Mouse (Mus musculus): ENCODE measurements around the gene Fam129a. TPM values are rescaled to one million over a fixed set of nuclear protein-coding genes. Genes with fewer than 3 reads are reported as not detected.

Gene Fam129a
- polyA plus RNA-seq, 1 experiment = 6.4 TPM

DNA sequence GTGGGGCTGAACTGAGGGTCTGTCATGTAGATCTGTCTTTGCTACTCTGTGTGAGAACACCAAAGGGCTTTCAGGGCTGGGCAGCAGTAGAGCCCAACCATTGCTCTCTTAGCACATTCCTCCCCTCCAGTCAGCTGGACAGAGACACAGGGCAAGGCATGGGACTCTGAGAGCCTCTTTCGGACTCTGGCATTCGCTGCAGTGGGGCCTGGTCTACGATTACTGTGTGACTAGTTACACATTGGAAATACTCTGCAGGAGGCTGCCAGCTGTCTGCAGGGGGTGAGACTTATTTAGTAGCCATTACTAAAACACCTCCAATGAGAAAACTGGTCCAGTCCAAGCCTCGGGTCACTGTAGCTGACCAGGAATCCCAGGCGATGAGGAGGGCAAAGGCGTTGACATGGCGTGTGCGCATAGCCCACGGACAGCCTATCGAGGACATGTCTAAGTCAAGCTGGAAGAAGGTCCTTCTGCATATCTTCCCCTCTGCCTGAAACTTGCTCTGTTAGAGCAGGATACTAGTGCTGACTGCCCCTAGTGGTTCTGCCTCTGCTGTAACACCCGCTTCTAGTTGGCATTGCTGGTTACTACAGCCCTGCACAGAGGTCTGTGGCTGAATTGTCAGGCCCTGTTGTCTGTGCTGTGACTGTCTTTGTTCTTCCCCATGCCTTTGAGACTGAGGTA lies 145.2 kb downstream of the Fam129a start:
- TF ChIP-seq CTCF (IDR thresholded peaks at IDR 0.05; ENCODE audit: borderline replicate concordance, control insufficient read depth, extremely low read depth, insufficient read depth, low read length, poor library complexity) (no peak), POLR2A (IDR thresholded peaks at IDR 0.05; ENCODE audit: control insufficient read depth, extremely low read depth, insufficient read depth, low read length, poor library complexity) (no peak)
- Histone ChIP-seq H3K36me3 (ENCODE audit: control insufficient read depth, insufficient read depth, low read length) (no peaks in the 10 kb centered on the region), H3K27me3 (ENCODE audit: control insufficient read depth, insufficient read depth, low read length) (no peaks in the 10 kb centered on the region), H3K27ac (ENCODE audit: control insufficient read depth, insufficient read depth, low read length) (no peak overlapping the region), H3K4me3 (ENCODE audit: control insufficient read depth, insufficient read depth, low read length) (no peak overlapping the region), H3K4me1 (replicated peaks; ENCODE audit: control insufficient read depth, insufficient read depth, low read length) (no peaks in the 10 kb centered on the region)
- no peak for DNase-seq
- 96% methylated on average over 11 of the region's 11 CpGs for WGBS

DNA sequence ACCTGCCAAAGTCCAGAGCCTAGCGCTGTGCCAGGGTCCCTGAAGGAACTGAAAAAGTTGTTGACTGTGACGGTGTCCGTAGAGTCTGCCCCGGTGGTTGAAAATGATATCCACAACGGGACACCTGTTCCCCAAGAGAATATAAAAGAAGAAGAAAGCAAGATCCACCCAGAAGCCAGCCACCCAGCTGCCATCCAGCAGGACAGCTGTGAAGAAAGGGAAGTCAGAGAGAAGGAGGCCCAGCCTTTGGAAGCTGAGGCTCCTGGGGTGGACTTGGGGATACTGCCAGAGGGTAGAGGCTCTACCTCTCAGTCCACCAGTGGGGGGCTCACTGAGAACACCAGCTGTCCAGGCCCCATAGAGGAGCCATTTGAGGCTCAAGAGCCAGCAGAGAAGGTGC lies 146.6 kb downstream of the Fam129a start:
- H3K27me3 ChIP-seq (ENCODE audit: control insufficient read depth, insufficient read depth, low read length) = no peaks in the 10 kb centered on the region
- H3K36me3 ChIP-seq (ENCODE audit: control insufficient read depth, insufficient read depth, low read length) = no peaks in the 10 kb centered on the region
- no peak overlapping the region for H3K4me3 ChIP-seq (ENCODE audit: control insufficient read depth, insufficient read depth, low read length)
- no peaks in the 10 kb centered on the region for H3K4me1 ChIP-seq (replicated peaks; ENCODE audit: control insufficient read depth, insufficient read depth, low read length)
- no peak overlapping the region for H3K27ac ChIP-seq (ENCODE audit: control insufficient read depth, insufficient read depth, low read length)
- 81% methylated on average over 5 of the region's 5 CpGs for WGBS
- TF ChIP-seq POLR2A (IDR thresholded peaks at IDR 0.05; ENCODE audit: control insufficient read depth, extremely low read depth, insufficient read depth, low read length, poor library complexity) = no peak
- no peak for TF ChIP-seq CTCF (IDR thresholded peaks at IDR 0.05; ENCODE audit: borderline replicate concordance, control insufficient read depth, extremely low read depth, insufficient read depth, low read length, poor library complexity)
- DNase-seq = no peak

DNA sequence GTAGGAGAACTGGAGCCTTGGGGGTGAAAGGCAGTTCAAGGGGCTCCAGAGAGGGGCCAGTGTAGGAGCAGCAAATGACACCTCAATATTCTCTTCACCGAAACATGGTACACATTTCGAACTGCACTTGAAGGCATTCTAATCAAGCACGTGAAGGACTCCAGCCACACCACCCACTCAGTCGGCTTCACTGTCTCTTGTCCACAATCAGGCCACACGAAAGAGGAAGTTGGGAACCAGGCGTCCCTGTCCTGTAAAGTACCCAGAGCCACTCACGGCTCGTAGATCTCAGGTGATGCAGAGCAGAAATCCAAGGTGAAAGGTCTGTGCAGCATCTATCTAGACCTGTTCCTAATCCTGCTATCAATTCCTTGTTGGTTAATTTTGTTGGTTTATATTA lies 147.6 kb downstream of the Fam129a start:
- Histone ChIP-seq H3K27me3 (ENCODE audit: control insufficient read depth, insufficient read depth, low read length) (no peaks in the 10 kb centered on the region), H3K4me3 (ENCODE audit: control insufficient read depth, insufficient read depth, low read length) (no peak overlapping the region), H3K27ac (ENCODE audit: control insufficient read depth, insufficient read depth, low read length) (no peak overlapping the region), H3K36me3 (ENCODE audit: control insufficient read depth, insufficient read depth, low read length) (no peaks in the 10 kb centered on the region), H3K4me1 (replicated peaks; ENCODE audit: control insufficient read depth, insufficient read depth, low read length) (no peaks in the 10 kb centered on the region; the same call in 1 of the 2 replicates)
- DNase-seq = no peak
- TF ChIP-seq CTCF (IDR thresholded peaks at IDR 0.05; ENCODE audit: borderline replicate concordance, control insufficient read depth, extremely low read depth, insufficient read depth, low read length, poor library complexity) (no peak), POLR2A (IDR thresholded peaks at IDR 0.05; ENCODE audit: control insufficient read depth, extremely low read depth, insufficient read depth, low read length, poor library complexity) (no peak)
- WGBS = 55% methylated on average over 8 of the region's 8 CpGs

DNA sequence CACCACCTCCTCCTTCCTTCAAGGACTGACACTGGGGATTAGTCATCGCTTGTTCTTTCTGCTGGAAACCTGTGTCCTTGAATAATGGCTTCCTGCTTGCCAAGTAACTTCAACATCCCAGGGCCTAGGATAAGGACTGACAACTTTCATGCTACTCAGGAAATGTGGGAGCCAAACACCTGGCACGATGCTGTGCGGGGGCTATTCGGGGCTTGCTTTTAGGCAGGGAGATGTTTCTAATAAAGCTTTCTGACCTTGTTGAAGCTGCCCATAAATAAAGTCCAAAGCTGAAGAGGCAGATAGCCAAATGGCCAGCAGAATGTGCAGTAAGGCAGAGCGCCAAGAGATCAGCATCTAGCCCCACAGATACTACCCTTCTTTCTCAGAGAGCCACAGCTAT lies 148.9 kb downstream of the Fam129a start:
- TF ChIP-seq CTCF (IDR thresholded peaks at IDR 0.05; ENCODE audit: borderline replicate concordance, control insufficient read depth, extremely low read depth, insufficient read depth, low read length, poor library complexity) = no peak
- no peak for TF ChIP-seq POLR2A (IDR thresholded peaks at IDR 0.05; ENCODE audit: control insufficient read depth, extremely low read depth, insufficient read depth, low read length, poor library complexity)
- Histone ChIP-seq H3K27ac (ENCODE audit: control insufficient read depth, insufficient read depth, low read length) (no peak overlapping the region), H3K36me3 (ENCODE audit: control insufficient read depth, insufficient read depth, low read length) (no peaks in the 10 kb centered on the region), H3K4me3 (ENCODE audit: control insufficient read depth, insufficient read depth, low read length) (no peak overlapping the region), H3K27me3 (ENCODE audit: control insufficient read depth, insufficient read depth, low read length) (no peaks in the 10 kb centered on the region), H3K4me1 (replicated peaks; ENCODE audit: control insufficient read depth, insufficient read depth, low read length) (peaks cover 1% of the 10 kb centered on the region; the same call in 1 of the 2 replicates)
- WGBS = 98% methylated on average over 5 of the region's 5 CpGs
- no peak for DNase-seq

DNA sequence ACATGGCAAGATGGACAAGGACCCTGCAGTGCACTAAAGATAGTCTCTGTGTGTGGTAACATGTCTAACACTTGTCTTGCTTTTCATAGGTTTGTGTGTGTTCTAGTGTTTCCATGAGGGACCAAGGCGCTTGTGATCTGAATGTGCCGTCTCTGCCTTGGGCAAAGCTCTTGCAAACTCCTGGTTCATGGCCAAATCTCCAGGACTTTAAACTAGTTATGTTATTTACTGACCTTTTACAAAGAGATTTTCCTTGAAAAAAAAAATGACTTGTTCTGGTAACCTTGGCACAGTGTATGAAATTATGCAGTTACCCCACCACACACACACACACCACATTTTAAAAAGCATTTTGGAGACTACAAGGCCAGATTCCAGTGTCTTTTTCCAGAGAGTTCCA lies 149.6 kb downstream of the Fam129a start:
- Histone ChIP-seq H3K27me3 (ENCODE audit: control insufficient read depth, insufficient read depth, low read length) (no peaks in the 10 kb centered on the region), H3K36me3 (ENCODE audit: control insufficient read depth, insufficient read depth, low read length) (no peaks in the 10 kb centered on the region), H3K4me3 (ENCODE audit: control insufficient read depth, insufficient read depth, low read length) (no peak overlapping the region), H3K27ac (ENCODE audit: control insufficient read depth, insufficient read depth, low read length) (no peak overlapping the region), H3K4me1 (replicated peaks; ENCODE audit: control insufficient read depth, insufficient read depth, low read length) (peaks cover 2% of the 10 kb centered on the region; the same call in 1 of the 2 replicates)
- no peak for DNase-seq
- no peak for TF ChIP-seq CTCF (IDR thresholded peaks at IDR 0.05; ENCODE audit: borderline replicate concordance, control insufficient read depth, extremely low read depth, insufficient read depth, low read length, poor library complexity)
- TF ChIP-seq POLR2A (IDR thresholded peaks at IDR 0.05; ENCODE audit: control insufficient read depth, extremely low read depth, insufficient read depth, low read length, poor library complexity) = no peak
- 98% methylated on average over 2 of the region's 2 CpGs for WGBS

DNA sequence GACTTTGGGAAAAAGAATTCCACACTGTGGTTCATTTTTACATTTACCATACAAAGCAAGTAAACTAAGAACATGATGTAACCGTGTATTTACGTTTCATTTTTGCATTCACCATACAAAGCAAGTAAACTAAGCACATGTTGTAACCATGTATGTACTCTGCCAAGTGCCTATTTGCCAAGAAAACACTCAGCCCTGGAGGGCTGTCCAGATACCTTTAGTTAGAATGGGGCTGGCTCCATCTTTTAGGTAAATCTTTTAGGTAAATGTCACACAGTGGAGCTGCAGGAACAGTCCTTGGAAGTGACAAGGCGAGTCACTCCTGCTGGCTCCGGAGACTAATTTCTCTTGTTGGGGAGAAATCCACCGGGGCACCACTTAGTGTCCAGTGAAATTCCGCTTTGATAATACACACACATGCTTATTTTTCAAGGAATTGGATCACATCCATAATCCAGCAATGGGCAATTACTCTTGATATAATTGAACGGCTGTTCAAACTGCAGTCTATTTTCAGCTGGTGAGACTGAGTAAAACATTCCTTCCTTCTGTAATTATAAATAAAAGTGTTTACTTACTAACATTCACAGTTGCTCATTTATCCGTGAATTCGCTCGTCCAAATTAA lies 150.5 kb downstream of the Fam129a start:
- H3K4me3 ChIP-seq (ENCODE audit: control insufficient read depth, insufficient read depth, low read length) = no peak overlapping the region
- H3K27me3 ChIP-seq (ENCODE audit: control insufficient read depth, insufficient read depth, low read length) = no peaks in the 10 kb centered on the region
- WGBS = 93% methylated on average over 10 of the region's 10 CpGs
- peaks cover 2% of the 10 kb centered on the region; the same call in 1 of the 2 replicates for H3K4me1 ChIP-seq (replicated peaks; ENCODE audit: control insufficient read depth, insufficient read depth, low read length)
- H3K27ac ChIP-seq (ENCODE audit: control insufficient read depth, insufficient read depth, low read length) = no peak overlapping the region
- H3K36me3 ChIP-seq (ENCODE audit: control insufficient read depth, insufficient read depth, low read length) = no peaks in the 10 kb centered on the region
- TF ChIP-seq POLR2A (IDR thresholded peaks at IDR 0.05; ENCODE audit: control insufficient read depth, extremely low read depth, insufficient read depth, low read length, poor library complexity) = no peak
- TF ChIP-seq CTCF (IDR thresholded peaks at IDR 0.05; ENCODE audit: borderline replicate concordance, control insufficient read depth, extremely low read depth, insufficient read depth, low read length, poor library complexity) = no peak
- no peak for DNase-seq

Data from thymus, adult 2 months (tissue).